Mouse (Mus musculus) liver, adult (tissue): ENCODE measurements at regions not wholly inside any gene's neighbourhood (a gene's known extent, or its start where the extent isn't known, plus 50 kb on each side); places are given as distances from the start of the nearest gene placed in this dataset.

Experiments used
- GATA4 ChIP-seq: IDR thresholded peaks from 2 replicates; pipeline ENCODE4 v1.6.1; 2014; ENCODE audit warnings: mild to moderate bottlenecking, low read length; ENCODE audit not compliant: insufficient replicate concordance

GRCm38 (mm10) chr4:93986189-93986588 lies 570.2 kb upstream of the Gm10306 start:
- no peak for TF ChIP-seq GATA4

GRCm38 (mm10) chr4:93990273-93990869 lies 566.0 kb upstream of the Gm10306 start:
- no peak for TF ChIP-seq GATA4

GRCm38 (mm10) chr4:94005818-94006217 lies 550.5 kb upstream of the Gm10306 start:
- no peak for TF ChIP-seq GATA4

DNA sequence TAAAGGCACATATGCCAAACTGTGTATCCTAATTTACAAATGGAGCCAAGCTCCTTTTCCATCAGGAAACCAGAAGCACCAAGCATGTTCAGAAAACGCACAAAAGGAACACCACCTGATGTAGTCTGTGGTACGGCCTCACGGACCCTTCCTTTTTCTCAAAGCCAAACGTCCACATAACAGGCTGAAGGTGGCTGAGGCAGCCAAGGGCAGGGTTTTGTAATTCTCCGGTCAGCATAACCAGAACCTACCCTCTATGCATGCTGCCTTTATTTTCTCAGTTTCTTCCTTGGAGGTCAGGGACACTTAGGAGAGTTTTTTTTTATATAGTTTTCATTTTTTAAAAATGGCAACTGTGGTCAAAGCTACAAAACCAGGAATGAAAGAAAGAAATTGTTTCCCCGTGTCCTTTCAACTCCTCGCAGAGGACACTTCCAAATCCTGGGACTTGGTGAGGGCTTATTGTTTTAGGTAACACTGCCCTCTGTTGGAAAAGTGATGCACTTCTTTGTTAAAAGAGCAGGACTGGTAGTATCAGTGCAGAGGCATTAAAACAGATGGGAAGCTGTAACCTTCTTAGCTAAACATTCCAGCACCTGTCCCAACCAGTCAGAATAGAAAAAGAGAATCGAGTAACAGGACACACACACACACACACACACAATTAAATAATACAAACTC lies 549.1 kb upstream of the Gm10306 start:
- no peak for TF ChIP-seq GATA4

DNA sequence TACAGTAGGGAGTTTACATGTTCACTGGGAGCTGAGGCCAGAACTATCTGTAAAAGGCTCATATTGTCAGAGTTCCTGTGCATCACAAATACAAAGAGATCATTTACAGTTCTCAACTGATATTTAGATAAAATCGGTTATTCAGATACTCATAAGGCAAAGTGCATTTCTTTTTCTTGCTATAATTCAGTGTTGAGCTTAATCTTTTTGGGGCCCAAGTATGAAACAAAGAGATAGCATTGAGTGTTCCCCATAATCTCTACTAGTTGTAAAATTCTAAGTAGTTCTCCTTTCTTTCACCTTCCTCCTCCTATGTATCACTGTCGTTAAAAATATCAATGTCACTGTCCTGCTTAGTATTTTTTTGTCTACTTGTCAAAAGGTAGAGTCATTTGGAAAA lies 540.6 kb upstream of the Gm10306 start:
- TF ChIP-seq GATA4: no peak

DNA sequence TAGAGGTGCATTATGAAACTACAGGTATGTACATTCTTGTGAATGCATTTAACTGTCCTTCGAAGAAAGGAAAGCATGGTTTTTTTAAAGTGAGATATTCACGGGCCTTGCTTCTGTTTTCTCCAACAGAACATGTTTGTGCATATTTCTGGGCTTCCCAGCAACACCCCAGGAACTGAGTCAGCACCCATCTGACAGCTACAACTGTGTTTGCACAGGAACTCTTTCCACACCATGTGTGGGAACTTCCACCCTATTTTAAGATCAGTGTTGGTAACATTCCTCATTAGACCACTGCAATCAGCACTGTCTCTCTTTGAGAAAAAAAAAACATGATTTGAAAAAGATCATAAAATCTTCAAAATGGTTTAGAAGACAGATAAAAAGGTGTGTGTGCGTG lies 538.6 kb upstream of the Gm10306 start:
- no peak for TF ChIP-seq GATA4

DNA sequence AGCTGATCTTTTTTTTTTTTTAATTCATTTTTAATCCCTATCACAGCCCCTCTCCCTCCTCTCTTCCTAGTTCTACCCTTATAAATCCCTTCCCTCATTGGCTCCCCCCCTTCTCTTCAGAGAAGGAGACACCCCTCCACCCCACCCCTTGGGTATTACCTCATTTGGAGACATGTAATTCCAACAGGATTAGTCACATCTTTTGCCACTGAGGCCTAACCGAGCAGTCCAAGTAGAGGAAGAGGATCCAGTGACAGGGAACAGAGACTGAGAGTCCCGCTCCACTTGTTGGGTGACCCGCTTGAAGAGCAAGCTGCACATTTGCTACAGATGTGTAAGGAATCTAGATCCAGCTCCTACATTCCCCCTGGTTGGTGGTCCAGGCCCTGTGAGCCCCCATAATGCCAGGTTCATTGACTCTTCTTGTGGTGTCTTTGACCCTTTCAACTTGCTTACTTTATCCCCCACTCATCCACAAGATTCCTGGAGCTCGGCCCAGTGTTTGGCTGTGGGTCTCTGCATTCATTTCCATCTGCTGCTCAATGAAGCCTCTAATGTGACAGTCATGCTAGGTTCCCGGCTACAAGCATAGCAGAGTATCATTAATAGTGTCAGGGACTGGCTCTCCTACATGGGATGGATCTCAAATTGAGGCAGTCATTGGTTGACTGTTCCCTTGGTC lies 506.6 kb upstream of the Gm10306 start:
- no peak for TF ChIP-seq GATA4

DNA sequence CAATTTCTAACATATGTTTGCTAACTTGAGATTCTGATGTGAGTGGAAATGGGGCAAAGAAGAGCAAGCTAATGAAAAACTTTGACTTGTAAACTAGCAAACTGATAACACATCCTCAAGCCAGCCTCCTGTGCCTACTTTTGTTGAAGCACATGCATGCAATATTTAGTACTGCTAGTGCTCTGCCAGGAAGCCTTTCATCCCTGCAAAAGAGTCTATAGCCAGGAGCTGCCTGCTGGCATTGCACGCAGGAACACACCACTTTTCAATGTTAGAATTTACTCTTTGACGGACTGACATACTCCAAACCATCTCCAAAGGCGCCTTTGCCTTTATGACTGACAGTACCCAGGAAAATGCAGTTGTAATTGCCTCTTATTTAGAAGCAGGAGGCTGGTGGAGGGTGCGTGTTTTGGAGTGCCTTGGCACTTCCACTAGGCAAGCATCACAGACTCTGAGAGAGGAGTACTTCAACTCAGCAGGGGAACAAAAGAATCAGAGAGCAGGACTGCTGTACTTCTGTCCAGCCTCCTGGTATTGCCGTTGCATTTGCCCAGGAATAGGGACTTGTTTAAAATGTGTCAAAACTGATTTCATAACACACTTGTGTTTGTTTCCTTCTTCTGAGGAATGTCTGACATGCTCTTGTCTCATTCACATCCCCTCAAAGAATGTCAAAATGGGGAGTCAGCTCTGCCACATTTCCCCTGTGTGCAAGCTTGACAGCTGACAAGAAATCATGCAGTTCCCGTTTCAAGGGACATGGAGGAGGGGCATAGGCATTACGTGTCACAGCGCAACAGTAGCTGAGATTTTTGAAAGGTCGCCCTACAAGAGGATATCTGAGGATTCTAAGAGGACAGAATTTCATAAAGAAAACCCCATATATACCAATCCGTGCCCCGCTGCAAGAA lies 503.8 kb upstream of the Gm10306 start:
- TF ChIP-seq GATA4: no peak

DNA sequence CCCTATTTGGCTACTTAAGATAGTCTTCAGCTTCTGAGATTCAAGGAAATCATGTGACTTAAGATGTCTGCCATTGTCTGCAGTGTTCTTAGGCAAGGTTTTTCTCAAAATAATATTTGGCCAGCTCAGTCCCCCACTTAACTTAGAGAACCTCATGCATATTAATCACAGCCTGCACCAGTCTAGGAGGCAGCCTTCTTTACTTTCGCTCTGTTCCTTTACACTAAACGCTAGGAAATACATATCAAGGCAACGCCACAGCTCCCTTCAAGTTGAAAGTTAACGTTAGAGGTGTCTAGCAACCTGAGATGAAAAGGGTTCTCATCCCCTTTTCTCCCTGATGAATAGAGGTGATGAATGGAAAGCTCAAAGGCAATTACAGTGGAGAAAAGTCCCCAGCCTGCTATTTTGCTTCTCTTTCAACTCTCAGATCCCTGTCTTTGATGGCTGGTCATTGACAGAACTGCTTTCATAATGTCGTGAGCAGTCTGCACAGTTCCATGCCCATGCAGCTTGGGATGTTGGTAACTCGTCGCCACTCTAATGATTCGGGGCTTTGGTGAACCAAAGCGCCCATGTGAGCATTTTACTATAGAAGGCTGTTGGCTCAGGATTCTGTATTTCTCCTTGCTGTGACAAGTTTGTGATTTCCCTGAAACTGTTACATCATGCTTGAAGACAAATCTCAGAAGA lies 483.0 kb upstream of the Gm10306 start:
- no peak for TF ChIP-seq GATA4

DNA sequence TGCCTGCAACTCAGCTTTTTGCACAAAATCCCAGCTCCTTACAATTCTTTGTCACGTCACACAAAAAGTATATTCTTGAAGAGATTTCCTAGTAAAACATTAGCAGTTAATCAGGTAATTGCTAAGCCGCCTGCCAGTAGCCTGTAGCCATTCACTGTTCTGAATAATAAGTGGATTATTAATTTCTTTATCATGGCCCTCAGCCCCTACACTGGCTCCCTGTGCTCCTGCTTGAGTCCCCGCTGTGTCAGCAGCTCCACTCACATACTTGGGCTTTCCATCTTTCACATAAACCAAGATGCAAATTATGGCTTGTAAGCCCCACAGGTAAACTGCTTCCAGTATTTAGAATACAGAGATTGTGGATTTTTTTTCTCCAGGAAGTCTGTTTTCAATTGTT lies 473.5 kb upstream of the Gm10306 start:
- TF ChIP-seq GATA4: no peak

DNA sequence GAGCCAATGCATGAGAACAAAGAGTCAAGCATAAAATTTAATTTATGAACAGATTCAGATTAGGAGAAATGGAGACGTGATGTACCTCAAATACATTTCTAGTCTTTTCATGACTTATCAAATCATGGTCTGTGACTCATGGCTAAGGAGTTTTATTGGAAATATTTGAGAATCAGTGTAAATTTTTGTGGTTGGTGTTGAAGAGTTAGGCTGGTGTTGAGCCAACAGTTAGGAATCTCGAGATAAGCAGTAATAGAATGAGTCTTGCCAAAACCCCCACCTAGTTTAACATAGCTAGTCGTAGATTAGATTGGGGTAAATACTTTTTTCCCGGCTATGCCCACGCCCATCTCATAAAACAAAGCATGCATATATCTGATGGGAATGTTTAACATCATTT lies 462.0 kb upstream of the Gm10306 start:
- no peak for TF ChIP-seq GATA4

GRCm38 (mm10) chr4:94106941-94107340 lies 449.4 kb upstream of the Gm10306 start:
- no peak for TF ChIP-seq GATA4

DNA sequence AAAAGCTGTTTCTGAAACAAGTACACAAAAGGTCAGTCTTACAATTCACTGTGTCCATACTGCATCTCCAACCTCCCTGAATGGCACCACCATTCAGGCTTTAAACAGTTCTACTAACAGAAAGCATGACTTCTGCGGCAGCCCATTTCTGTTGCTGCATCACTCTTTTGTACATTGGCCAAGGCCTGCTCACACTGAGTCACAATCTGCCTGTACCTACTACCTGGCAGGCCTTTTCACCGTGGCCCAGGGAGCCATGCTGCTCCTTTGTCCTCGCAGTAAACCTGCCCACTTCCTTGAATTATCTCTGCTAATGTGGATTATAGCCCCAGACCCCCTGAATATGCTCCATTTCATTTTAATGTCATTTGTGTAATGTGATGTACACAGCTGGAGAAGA lies 439.5 kb upstream of the Gm10306 start:
- no peak for TF ChIP-seq GATA4

- TF ChIP-seq GATA4: no peak
These were observed 432.2 kb upstream of the Gm10306 start for GRCm38 (mm10) chr4:94124177-94124576.

DNA sequence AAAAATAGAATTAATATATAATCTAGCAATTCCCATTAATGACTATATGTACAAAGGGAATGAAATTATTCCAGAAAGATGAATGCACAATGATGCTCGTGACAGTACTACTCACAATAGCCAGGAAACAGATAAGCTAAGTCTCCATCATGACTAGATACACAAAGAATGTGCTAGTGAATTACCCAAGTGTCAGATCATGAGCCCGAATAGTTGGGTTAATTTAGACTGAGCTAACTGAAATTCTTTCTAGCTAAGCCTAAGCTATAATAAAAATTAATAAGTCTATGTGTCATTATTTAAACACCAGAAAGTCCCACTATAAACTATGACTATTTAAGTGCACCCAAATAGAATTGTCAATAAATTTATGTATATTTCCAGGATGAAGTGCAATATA lies 418.4 kb upstream of the Gm10306 start:
- no peak for TF ChIP-seq GATA4
